Mouse (Mus musculus): Measurements from ENCODE around the gene Pkd1l2. TPM values are rescaled to one million over a fixed set of nuclear protein-coding genes. Genes with fewer than 3 reads are reported as not detected.

Gene Pkd1l2
- total RNA-seq, 2 experiments from 2014 or later, result 0.17 to 0.39 TPM

DNA sequence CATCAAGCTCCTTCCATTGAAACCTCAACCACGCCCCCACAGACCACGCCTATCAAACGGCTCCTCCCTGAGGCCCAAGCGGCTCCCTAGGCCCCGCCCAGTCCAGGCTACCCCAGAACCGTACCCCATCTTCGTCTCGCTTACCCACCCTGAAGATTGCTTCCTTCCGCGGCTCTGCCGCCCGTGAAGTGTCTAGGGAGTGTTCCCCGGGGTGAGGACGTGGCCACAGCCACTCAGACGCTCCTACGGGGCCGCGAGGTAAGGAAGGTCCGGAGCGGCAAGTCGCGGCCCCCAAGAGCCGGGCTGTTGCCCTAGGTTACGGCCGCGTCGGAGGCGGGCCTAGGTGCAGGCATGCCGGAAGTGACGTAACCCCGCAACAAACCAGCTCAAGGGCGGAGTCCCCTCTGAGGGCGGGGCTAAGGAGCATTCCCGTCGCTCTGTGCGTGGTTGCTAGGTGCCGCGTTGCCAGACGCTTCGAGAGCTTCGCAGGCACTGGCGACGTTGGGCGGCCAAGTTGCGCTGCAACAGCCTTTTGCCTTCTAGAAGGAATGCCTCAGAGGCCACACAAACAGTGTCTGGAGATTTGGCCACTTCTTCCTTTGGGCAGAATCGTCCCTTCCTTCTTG is 103.5 kb downstream of the Pkd1l2 start, which contains the start of gene 1700030J22Rik:
Gene 1700030J22Rik, minus strand, starts transcription at position 329 of the 626 bp plus-strand sequence.
- peak; percentile 89 for ATAC-seq (replicated peaks; ENCODE audit: poor library complexity)

DNA sequence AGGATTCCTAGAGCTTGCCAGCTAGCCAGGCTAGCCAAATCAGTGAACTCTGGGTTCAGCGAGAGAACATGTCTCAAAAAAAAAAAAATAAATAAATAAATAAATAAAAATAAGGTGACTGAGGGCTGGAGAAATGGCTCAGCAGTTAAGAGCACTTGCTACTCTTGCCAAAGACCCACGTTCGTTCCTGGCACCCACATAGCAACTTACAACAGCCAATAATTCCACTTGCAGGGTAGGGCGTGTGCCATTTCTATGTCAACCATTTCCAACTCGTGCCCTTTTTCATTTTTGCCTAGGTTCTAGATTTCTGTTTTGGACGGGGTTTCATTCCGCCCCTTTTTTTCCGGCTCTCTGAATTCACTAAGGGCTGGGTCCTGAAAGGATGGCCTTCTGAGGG is 104.2 kb downstream of the Pkd1l2 start:
- ATAC-seq (replicated peaks; ENCODE audit: poor library complexity), result no peak; the same call in 1 of the 2 replicates

DNA sequence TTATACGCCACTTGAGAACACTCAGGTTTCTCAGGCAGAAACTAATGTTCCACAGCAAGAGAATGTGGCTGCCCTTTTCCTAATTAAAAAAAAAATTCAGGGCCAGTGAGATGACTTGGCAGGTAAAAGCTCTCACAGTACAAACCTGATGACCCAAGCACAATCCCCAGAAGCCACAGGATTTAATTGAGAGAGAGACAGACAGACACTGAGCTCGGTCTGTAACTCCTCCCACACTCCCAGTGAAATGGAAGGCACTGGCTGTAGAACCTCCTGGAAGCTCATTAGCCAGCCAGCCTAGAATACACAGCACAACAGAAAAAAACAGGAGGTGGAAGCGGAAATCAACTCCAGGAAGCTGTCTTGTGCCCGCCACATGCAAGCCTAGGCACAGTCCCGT is 106.6 kb downstream of the Pkd1l2 start:
- no peak for ATAC-seq (replicated peaks; ENCODE audit: poor library complexity)

DNA sequence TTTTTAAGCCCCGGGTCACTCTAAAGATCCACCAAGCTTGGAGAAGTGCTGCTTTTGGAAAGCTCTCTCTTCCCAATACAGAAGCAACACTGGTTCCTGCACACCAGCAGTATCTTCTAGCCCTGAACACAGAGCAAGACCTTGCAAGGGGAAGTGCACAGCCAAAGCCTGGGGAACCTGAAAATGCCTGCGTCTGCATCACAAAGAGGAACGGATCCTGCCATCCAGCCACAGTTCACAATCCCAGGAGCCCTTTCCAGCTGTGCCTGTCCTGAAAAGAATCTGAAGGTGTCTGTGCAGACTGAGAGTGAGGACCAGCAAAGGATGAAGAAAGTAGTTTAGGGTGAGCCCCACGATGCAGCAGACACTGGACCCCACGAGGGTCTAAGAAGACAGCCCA is 107.2 kb downstream of the Pkd1l2 start:
- no peak for ATAC-seq (replicated peaks; ENCODE audit: poor library complexity)

DNA sequence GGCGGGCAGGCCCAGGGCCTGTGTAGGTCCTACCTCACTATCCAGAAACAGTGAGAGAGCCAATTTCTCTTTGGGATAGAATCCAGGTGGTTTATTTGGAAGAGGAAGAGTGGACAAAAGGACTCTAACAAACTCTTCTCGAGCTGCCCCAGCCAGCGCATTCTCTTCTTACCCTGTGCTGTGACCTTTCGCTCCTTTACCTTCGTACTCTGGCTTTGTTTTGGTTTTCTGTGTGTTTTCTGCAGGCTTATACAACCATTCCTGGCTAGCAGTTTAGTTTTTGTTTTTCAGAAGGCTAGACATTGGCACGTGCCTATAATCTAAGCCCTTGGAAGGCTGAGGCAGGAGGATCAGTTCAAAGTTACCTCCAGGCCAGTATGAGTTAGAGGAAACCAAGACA is 112.7 kb downstream of the Pkd1l2 start:
- ATAC-seq (replicated peaks; ENCODE audit: poor library complexity), result no peak

DNA sequence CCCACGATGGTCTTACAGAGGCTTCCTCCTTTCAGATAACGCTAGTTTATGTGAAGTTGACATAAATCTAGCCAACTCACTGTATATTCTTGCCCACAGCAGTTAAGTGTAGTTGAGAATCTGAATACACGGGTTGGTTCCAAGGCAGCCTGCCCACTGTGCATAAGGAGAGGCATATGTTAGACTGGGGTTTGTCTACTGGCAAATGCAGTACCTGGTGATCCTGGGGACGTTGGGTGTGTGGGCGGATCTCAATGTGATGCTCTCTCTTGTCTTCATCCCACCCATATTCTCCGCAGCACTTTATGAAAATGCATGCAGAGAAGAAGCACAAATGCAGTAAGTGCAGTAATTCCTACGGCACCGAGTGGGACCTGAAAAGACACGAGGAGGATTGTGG is 127.8 kb downstream of the Pkd1l2 start:
- no peak for ATAC-seq (replicated peaks; ENCODE audit: poor library complexity)

DNA sequence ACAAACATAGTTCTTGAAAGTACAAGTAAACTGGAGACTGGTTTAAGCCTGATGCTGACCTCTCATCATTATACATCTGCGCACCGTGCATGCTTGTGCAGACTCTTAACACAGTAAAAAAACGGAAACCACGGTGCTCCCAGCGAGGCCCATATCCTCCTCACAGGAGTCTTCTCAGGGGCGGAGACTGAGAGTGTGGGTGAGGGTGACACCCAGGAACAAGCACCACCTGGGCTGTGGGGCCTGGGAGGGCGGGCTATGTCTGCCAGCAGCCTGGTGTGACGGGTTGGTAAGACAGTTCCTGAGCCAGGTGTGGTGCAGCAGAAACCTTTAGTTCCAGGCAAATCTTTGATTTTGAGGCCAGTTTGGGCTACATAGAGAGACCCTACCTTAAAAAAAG is 129.8 kb downstream of the Pkd1l2 start:
- ATAC-seq (replicated peaks; ENCODE audit: poor library complexity), result no peak

DNA sequence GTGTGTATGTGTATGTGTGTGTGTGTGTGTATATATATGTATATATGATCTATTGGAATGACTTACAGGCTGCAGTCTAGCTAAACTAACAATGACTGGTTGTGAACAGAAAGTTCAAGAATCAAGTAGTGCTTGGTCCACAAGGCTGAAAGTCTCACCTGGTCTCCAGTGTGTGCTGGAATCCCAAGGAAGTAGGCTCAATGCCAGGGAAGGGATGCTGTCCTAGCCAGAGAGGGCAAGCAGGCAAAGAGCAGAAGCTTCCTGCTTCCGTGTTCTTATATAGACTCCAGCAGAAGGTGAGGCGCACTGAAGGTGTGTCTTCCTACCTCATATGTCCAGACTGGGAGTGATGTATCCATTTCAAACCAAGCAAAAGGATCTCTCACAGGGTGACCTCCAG is 130.5 kb downstream of the Pkd1l2 start:
- ATAC-seq (replicated peaks; ENCODE audit: poor library complexity), result no peak

DNA sequence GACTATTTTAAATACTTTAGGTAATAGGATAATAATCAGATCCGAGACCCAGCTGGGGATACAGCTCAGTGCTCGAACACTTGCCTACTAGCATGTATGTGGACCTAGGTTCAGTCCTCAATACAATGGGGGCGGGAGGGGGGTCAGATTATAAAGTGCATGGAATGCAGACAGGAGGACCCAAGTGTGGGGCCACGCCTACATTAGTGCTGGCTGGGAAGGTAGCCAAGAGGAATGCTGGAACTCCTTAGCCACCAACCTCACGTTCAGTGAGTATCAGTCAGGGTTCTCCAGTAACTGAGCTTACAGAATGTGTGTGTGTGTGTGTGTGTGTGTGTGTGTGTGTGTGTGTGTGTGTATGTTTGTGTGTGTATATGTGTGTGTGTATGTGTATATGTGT is 130.9 kb downstream of the Pkd1l2 start:
- ATAC-seq (replicated peaks; ENCODE audit: poor library complexity), result 0 out of 2 replicates have a peak, but pooled peaks have one; percentile 21

DNA sequence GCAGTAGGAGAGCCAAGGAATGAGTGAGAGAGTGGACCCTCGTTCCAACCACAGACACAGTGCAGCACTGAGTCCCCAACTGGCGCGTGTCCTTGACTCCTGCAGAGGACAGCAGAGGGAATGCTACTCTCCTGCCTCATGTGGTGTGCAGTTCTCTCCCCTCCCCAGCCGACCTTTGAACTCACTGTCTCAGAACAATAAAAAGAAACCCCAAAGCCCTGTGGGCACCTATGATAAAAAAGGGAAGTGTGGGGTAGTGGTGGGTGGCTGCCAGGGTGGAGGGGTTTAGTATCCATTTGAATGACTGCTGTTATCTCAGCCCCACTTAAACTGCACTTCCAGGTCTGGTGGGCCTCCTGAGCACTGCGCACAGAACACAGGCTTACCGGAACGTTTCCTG is 134.7 kb downstream of the Pkd1l2 start:
- ATAC-seq (replicated peaks; ENCODE audit: poor library complexity), result no peak

DNA sequence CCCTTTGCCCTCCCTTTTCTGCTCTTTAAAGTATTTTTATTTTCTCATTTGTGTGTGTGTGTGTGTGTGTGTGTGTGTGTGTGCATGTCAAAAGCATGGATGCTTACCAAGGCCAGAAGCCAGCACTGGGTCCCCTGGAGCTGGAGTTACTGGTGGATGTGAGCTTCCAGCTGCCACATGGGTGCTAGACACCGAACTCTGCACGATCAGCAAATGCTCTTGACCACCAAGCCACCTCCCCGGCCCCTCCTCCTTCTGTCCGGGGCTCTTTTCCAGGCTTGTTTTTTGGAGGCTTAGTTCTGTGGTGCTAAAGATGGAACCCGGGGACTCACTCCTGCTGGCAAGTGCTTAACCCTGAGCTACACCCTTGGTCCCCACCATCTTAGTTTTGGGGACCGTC is 135.4 kb downstream of the Pkd1l2 start:
- ATAC-seq (replicated peaks; ENCODE audit: poor library complexity), result no peak

DNA sequence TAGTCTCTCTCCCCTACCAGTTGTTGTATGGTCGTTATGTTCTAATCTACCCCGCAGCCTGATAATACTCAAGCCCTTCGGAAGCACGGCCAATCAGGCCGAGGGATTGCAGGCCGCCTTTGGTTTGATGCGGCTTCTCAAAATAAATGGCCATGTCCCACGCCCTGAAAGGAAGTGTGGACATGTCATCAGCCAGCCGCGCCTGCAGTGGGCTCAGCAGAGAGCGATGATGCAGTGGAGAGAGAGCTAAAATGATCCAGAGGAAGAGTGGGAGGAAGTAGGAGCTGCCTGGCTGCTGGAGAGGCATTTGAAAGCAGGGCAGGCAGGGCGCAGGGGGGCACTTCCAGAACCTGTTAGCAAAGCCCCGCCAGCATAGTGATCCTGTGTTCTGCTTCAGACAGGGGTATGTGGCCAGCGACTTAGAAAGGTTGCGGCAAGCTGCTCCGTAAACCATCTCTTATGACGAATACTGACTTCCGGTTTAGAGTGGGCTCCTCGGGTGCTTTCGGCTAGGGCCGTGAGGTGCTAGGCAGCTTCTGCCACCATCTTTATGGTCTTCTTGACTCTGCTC is 135.9 kb downstream of the Pkd1l2 start:
- ATAC-seq (replicated peaks; ENCODE audit: poor library complexity), result peak; percentile 15

Other genes with a start within 250 kb of the Pkd1l2 start
- gene Cmc2, start 161.0 kb downstream of the Pkd1l2 start, total RNA-seq (2015), result 34.4 and 41.4 TPM in 2 replicates
- gene Cmc2, start 161.0 kb downstream of the Pkd1l2 start, total RNA-seq (2017), result 70.7 and 79.0 TPM in 2 replicates
- 47.2 and 48.4 TPM in 2 replicates for gene Cenpn, start 160.7 kb downstream of the Pkd1l2 start, total RNA-seq (2015)
- 32.0 and 32.2 TPM in 2 replicates for gene Cenpn, start 160.7 kb downstream of the Pkd1l2 start, total RNA-seq (2017)
- 11.4 and 14.3 TPM in 2 replicates for gene Atmin, start 139.1 kb downstream of the Pkd1l2 start, total RNA-seq (2015)
- gene Atmin, start 139.1 kb downstream of the Pkd1l2 start, total RNA-seq (2017), result 10.8 and 11.1 TPM in 2 replicates
- gene 1700030J22Rik, start 103.5 kb downstream of the Pkd1l2 start, total RNA-seq (2015), result not detected in 2 replicates
- gene 1700030J22Rik, start 103.5 kb downstream of the Pkd1l2 start, total RNA-seq (2017), result 0.24 TPM in 1 of 2 replicates, not detected in the other
- gene Gcsh, start 88.9 kb downstream of the Pkd1l2 start, total RNA-seq (2015), result 52.1 and 59.5 TPM in 2 replicates
- 64.6 and 71.7 TPM in 2 replicates for gene Gcsh, start 88.9 kb downstream of the Pkd1l2 start, total RNA-seq (2017)
- gene Bco1, start 13.4 kb upstream of the Pkd1l2 start, total RNA-seq (2015), result 0.61 and 0.62 TPM in 2 replicates
- gene Bco1, start 13.4 kb upstream of the Pkd1l2 start, total RNA-seq (2017), result 0.54 and 0.95 TPM in 2 replicates
- gene Gan, start 75.7 kb upstream of the Pkd1l2 start, total RNA-seq (2015), result 4.2 and 4.7 TPM in 2 replicates
- 3.3 and 3.9 TPM in 2 replicates for gene Gan, start 75.7 kb upstream of the Pkd1l2 start, total RNA-seq (2017)
- gene Cmip, start 174.6 kb upstream of the Pkd1l2 start, total RNA-seq (2015), result 36.5 and 37.5 TPM in 2 replicates
- 9.5 TPM in 2 replicates for gene Cmip, start 174.6 kb upstream of the Pkd1l2 start, total RNA-seq (2017)

Measured in megakaryocyte progenitor cell, adult 5-6 weeks (primary cell).